Mouse (Mus musculus) ES-E14 (cell line): ENCODE results near the gene Stard5. TPM values are rescaled to one million over a fixed set of nuclear protein-coding genes. Genes with fewer than 3 reads are reported as not detected.

Experiments used
- DNase-seq: peaks from one replicate; pipeline ENCODE4 v3.0.0-alpha.2; 2013; ENCODE audit warnings: low read depth, low spot score
- H3K27ac ChIP-seq: 2 replicates; pipeline ENCODE4 v1.5.1; 2012; ENCODE audit warnings: low read depth, mild to moderate bottlenecking, low read length, moderate library complexity, mixed read lengths; ENCODE audit not compliant: poor library complexity, insufficient read depth, severe bottlenecking
- H3K36me3 ChIP-seq: 2 replicates; pipeline ENCODE4 v1.6.1; 2012; ENCODE audit warnings: mild to moderate bottlenecking, low read length, moderate library complexity, mixed read lengths; ENCODE audit not compliant: control insufficient read depth, poor library complexity, insufficient read depth, severe bottlenecking
- H3K4me1 ChIP-seq, 2 experiments: fragments of 150-350 bp in 1 of 2; sonication (generic) in 1 of 2; 2 replicates each; pipeline ENCODE4 v1.6.1; 2012; ENCODE audit warnings: low read length in 2 of 2, mild to moderate bottlenecking in 1 of 2, mixed read lengths in 1 of 2; ENCODE audit not compliant: control insufficient read depth in 2 of 2, insufficient read depth in 2 of 2, poor library complexity in 1 of 2
- H3K4me3 ChIP-seq, 2 experiments: fragments of 150-350 bp in 1 of 2; sonication (generic) in 1 of 2; 2 replicates each; pipeline ENCODE4 v1.5.1; 2012; ENCODE audit warnings: low read length in 2 of 2, low read depth in 1 of 2, mild to moderate bottlenecking in 1 of 2, mixed read lengths in 1 of 2; ENCODE audit not compliant: insufficient read depth in 1 of 2, poor library complexity in 1 of 2, severe bottlenecking in 1 of 2
- H3K9ac ChIP-seq: 2 replicates; pipeline ENCODE4 v1.6.1; 2012; ENCODE audit warnings: low read depth, mild to moderate bottlenecking, low read length, mixed read lengths; ENCODE audit not compliant: poor library complexity, insufficient read depth, severe bottlenecking
- H3K9me3 ChIP-seq: fragments of 150-350 bp; sonication (generic); 2 replicates; pipeline ENCODE4 v1.6.1; 2012; ENCODE audit warnings: low read depth, mild to moderate bottlenecking, low read length; ENCODE audit not compliant: control insufficient read depth, insufficient read depth
- CHD2 ChIP-seq: IDR thresholded peaks from 2 replicates; pipeline ENCODE4 v1.6.1; 2014; ENCODE audit warnings: mild to moderate bottlenecking, low read depth, low read length, inconsistent platforms
- HCFC1 ChIP-seq: IDR thresholded peaks from 2 replicates; pipeline ENCODE4 v1.6.1; 2012; ENCODE audit warnings: low read length, inconsistent platforms, borderline replicate concordance; ENCODE audit not compliant: insufficient read depth
- MAFK ChIP-seq: IDR thresholded peaks from 2 replicates; pipeline ENCODE4 v1.6.1; 2014; ENCODE audit warnings: mild to moderate bottlenecking, low read depth, low read length, inconsistent platforms; ENCODE audit not compliant: insufficient read depth
- ZC3H11A ChIP-seq: IDR thresholded peaks from 2 replicates; pipeline ENCODE4 v1.6.1; 2012; ENCODE audit warnings: low read depth, mild to moderate bottlenecking, inconsistent platforms, low read length, borderline replicate concordance
- ZNF384 ChIP-seq: IDR thresholded peaks from 2 replicates; pipeline ENCODE4 v1.6.1; 2012; ENCODE audit warnings: low read depth, low read length, inconsistent platforms
- in situ Hi-C, 2 experiments: fragments of 600-800 bp; cut with MboI; formaldehyde crosslinking; loops; one replicate each; pipeline ENCODE4 v1.15.1; 2025; ENCODE audit warnings: low sequenced_read_pairs in 2 of 2, inconsistent platforms in 1 of 2; ENCODE audit not compliant: unreplicated experiment in 2 of 2
- total RNA-seq: library from RNA; depleted of rRNA; stranded (reverse); fragments of 300-350 nt; gene quantifications from 2 replicates; pipeline ENCODE4 v1.2.3, GENCODE M21; 2012

Gene Stard5
- total RNA-seq, 1 experiment = 8.1 TPM

- in situ Hi-C loops = no loop called here
These were observed 509 bp upstream of the Stard5 start for GRCm38 (mm10) chr7:83631073-83631827.

GRCm38 (mm10) chr7:83632682-83633120, 942 bp downstream of the Stard5 start:
- no peak overlapping the region for H3K9ac ChIP-seq
- no peak overlapping the region for H3K27ac ChIP-seq

More at GRCm38 (mm10) chr7:83631073-83631827, 509 bp upstream of the Stard5 start:
- Histone ChIP-seq H3K9ac (peak overlapping the region; percentile 27; the same call in 1 of the 2 replicates), H3K4me3 (peak overlapping the region; percentile 44 to 86), H3K9me3 (no peaks in the 10 kb centered on the region), H3K36me3 (no peaks in the 10 kb centered on the region; the same call in 1 of the 2 replicates), H3K27ac (no peak overlapping the region), H3K4me1 (peaks cover 0 to 2% of the 10 kb centered on the region in 2 experiments; a peak in 2 of 4 replicates)
- DNase-seq = no peak
- TF ChIP-seq ZNF384 = no peak
- no peak for TF ChIP-seq MAFK

GRCm38 (mm10) chr7:83633856-83634255, 2.1 kb downstream of the Stard5 start:
- peaks cover 9% of the 10 kb centered on the region; the same call in 1 of the 2 replicates for H3K36me3 ChIP-seq
- in situ Hi-C loops = no loop called here
- H3K4me3 ChIP-seq = no peak overlapping the region
- no peak for TF ChIP-seq CHD2
- no peak for TF ChIP-seq ZNF384
- TF ChIP-seq MAFK = no peak
- no peak for TF ChIP-seq ZC3H11A
- TF ChIP-seq HCFC1 = no peak
- no peak overlapping the region for H3K27ac ChIP-seq
- no peak overlapping the region for H3K9ac ChIP-seq
- H3K4me1 ChIP-seq = peaks cover 0 to 2% of the 10 kb centered on the region in 2 experiments; a peak in 2 of 4 replicates
- no peak for DNase-seq
- no peaks in the 10 kb centered on the region for H3K9me3 ChIP-seq

More at GRCm38 (mm10) chr7:83632682-83633120, 942 bp downstream of the Stard5 start:
- TF ChIP-seq MAFK (no peak), ZNF384 (no peak), ZC3H11A (no peak), CHD2 (no peak), HCFC1 (no peak)
- in situ Hi-C loops = no loop called here
- Histone ChIP-seq H3K36me3 (peaks cover 6% of the 10 kb centered on the region; the same call in 1 of the 2 replicates), H3K4me3 (peak overlapping the region; percentile 86 to 87; a peak in 3 of 4 replicates), H3K9me3 (no peaks in the 10 kb centered on the region), H3K4me1 (peaks cover 0 to 2% of the 10 kb centered on the region in 2 experiments; a peak in 2 of 4 replicates)
- no peak for DNase-seq

DNA sequence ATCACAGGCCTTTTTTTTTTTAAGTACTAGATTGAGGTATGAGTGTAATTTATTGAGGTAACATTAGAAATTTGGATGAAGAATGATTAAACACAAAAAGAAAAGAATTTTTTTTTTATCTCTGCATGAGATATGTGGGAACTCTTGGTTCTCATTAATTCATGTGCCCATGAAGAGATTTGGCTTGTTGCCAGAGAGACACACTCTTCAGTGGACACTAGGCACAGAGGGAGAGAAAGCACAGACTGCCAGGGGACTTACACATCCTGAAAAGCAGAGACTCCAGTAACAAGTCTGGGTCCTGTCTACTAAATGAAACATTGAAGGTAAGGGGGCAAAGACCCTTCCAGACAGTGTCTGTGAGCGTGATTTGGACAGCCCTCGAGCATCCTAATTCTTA, 4.0 kb downstream of the Stard5 start:
- no peaks in the 10 kb centered on the region for H3K9me3 ChIP-seq
- DNase-seq = no peak
- no peak overlapping the region for H3K9ac ChIP-seq
- H3K27ac ChIP-seq = no peak overlapping the region
- in situ Hi-C loops = no loop called here
- no peak overlapping the region for H3K4me3 ChIP-seq
- H3K36me3 ChIP-seq = peaks cover 14% of the 10 kb centered on the region
- TF ChIP-seq ZC3H11A = no peak
- TF ChIP-seq MAFK = no peak
- TF ChIP-seq HCFC1 = no peak
- TF ChIP-seq ZNF384 = no peak
- no peak for TF ChIP-seq CHD2
- peaks cover 0 to 2% of the 10 kb centered on the region in 2 experiments; a peak in 2 of 4 replicates for H3K4me1 ChIP-seq

GRCm38 (mm10) chr7:83636425-83636824, 4.7 kb downstream of the Stard5 start:
- in situ Hi-C loops = no loop called here
- Histone ChIP-seq H3K4me1 (peaks cover 0 to 2% of the 10 kb centered on the region in 2 experiments; a peak in 2 of 4 replicates), H3K9me3 (no peaks in the 10 kb centered on the region), H3K27ac (no peak overlapping the region), H3K36me3 (peaks cover 17% of the 10 kb centered on the region), H3K4me3 (no peak overlapping the region), H3K9ac (no peak overlapping the region)
- DNase-seq = no peak
- no peak for TF ChIP-seq ZNF384
- TF ChIP-seq MAFK = no peak
- TF ChIP-seq CHD2 = no peak
- TF ChIP-seq ZC3H11A = no peak
- TF ChIP-seq HCFC1 = no peak
